Mouse (Mus musculus) MEL (cell line): ENCODE measurements at regions not wholly inside any gene's neighbourhood (a gene's known extent, or its start where the extent isn't known, plus 50 kb on each side); places are given as distances from the start of the nearest gene placed in this dataset.

Experiments
- DNase-seq: peaks from one replicate; pipeline ENCODE4 v3.0.0; 2011; ENCODE audit warnings: low read depth, low spot score
- H3K27ac ChIP-seq: 2 replicates; pipeline ENCODE4 v1.5.1; 2012; ENCODE audit warnings: low read depth, mild to moderate bottlenecking, control low read depth, low read length, moderate library complexity; ENCODE audit not compliant: control insufficient read depth
- H3K27me3 ChIP-seq, 2 experiments: fragments of 150-350 bp in 1 of 2; sonication (generic) in 1 of 2; 2 replicates each; pipeline ENCODE4 v1.6.1; 2012; ENCODE audit warnings: low read length in 2 of 2, mild to moderate bottlenecking in 2 of 2, improper control_type of control experiment in 1 of 2, moderate library complexity in 1 of 2; ENCODE audit not compliant: insufficient read depth in 2 of 2, control insufficient read depth in 1 of 2
- H3K36me3 ChIP-seq, 2 experiments: 2 replicates each; pipeline ENCODE4 v1.6.1; 2012 to 2014; ENCODE audit warnings: low read length in 2 of 2, improper control_type of control experiment in 1 of 2, inconsistent platforms in 1 of 2, mild to moderate bottlenecking in 1 of 2; ENCODE audit not compliant: insufficient read depth in 2 of 2, control insufficient read depth in 1 of 2
- H3K4me1 ChIP-seq, 2 experiments: fragments of 150-350 bp in 1 of 2; sonication (generic) in 1 of 2; 2 replicates each; pipeline ENCODE4 v1.6.1; 2012; ENCODE audit warnings: low read length in 2 of 2, improper control_type of control experiment in 1 of 2, mild to moderate bottlenecking in 1 of 2; ENCODE audit not compliant: insufficient read depth in 2 of 2, control insufficient read depth in 1 of 2
- H3K4me3 ChIP-seq, 2 experiments: fragments of 150-350 bp in 1 of 2; sonication (generic) in 1 of 2; 2 replicates each; pipeline ENCODE4 v1.5.1; 2012; ENCODE audit warnings: low read depth in 2 of 2, low read length in 2 of 2, mild to moderate bottlenecking in 2 of 2, moderate library complexity in 2 of 2, control low read depth in 1 of 2, improper control_type of control experiment in 1 of 2; ENCODE audit not compliant: control insufficient read depth in 1 of 2, insufficient read depth in 1 of 2
- H3K79me2 ChIP-seq: 2 replicates; pipeline ENCODE4 v1.6.1; 2012; ENCODE audit warnings: mild to moderate bottlenecking, low read length, moderate library complexity; ENCODE audit not compliant: control insufficient read depth, poor library complexity, insufficient read depth
- H3K9ac ChIP-seq: 2 replicates; pipeline ENCODE4 v1.6.1; 2012; ENCODE audit warnings: low read depth, mild to moderate bottlenecking, control low read depth, low read length, moderate library complexity; ENCODE audit not compliant: control insufficient read depth, poor library complexity, severe bottlenecking
- H3K9me3 ChIP-seq: fragments of 150-350 bp; sonication (generic); replicated peaks from 2 replicates; pipeline ENCODE4 v1.6.1; 2012; ENCODE audit warnings: mild to moderate bottlenecking, low read length, improper control_type of control experiment, moderate library complexity; ENCODE audit not compliant: insufficient read depth
- CHD1 ChIP-seq: IDR thresholded peaks from 2 replicates; pipeline ENCODE4 v1.6.1; 2012; ENCODE audit warnings: low read depth, mild to moderate bottlenecking, inconsistent platforms, low read length, improper control_type of control experiment
- GABPA ChIP-seq: IDR thresholded peaks from 2 replicates; pipeline ENCODE4 v1.6.1; 2012; ENCODE audit warnings: low read depth, mild to moderate bottlenecking, inconsistent platforms, low read length, improper control_type of control experiment, moderate library complexity
- MAFK ChIP-seq: IDR thresholded peaks from 2 replicates; pipeline ENCODE4 v1.6.1; 2011; ENCODE audit warnings: low read depth, mild to moderate bottlenecking, low read length, improper control_type of control experiment, borderline replicate concordance
- NELFE ChIP-seq: IDR thresholded peaks from 2 replicates; pipeline ENCODE4 v1.6.1; 2011; ENCODE audit warnings: low read depth, low read length, improper control_type of control experiment
- POLR2AphosphoS2 ChIP-seq: IDR thresholded peaks from 2 replicates; pipeline ENCODE4 v1.6.1; 2011; ENCODE audit warnings: low read length, improper control_type of control experiment
- RAD21 ChIP-seq: IDR thresholded peaks from 2 replicates; pipeline ENCODE4 v1.6.1; 2011; ENCODE audit warnings: mild to moderate bottlenecking, low read depth, low read length, improper control_type of control experiment
- SIN3A ChIP-seq: IDR thresholded peaks from 2 replicates; pipeline ENCODE4 v1.6.1; 2012; ENCODE audit warnings: low read length, improper control_type of control experiment, inconsistent platforms
- SMC3 ChIP-seq: IDR thresholded peaks from 2 replicates; pipeline ENCODE4 v1.6.1; 2011; ENCODE audit warnings: low read depth, low read length, improper control_type of control experiment
- USF1 ChIP-seq: IDR thresholded peaks from 2 replicates; pipeline ENCODE4 v1.6.1; 2014; ENCODE audit warnings: low read depth, mild to moderate bottlenecking, inconsistent platforms, low read length, improper control_type of control experiment, moderate library complexity
- ZC3H11A ChIP-seq: IDR thresholded peaks from 2 replicates; pipeline ENCODE4 v1.6.1; 2012; ENCODE audit warnings: low read depth, mild to moderate bottlenecking, inconsistent platforms, low read length, improper control_type of control experiment
- ZNF384 ChIP-seq: IDR thresholded peaks from 2 replicates; pipeline ENCODE4 v1.6.1; 2012; ENCODE audit warnings: low read depth, mild to moderate bottlenecking, inconsistent platforms, low read length, improper control_type of control experiment

DNA sequence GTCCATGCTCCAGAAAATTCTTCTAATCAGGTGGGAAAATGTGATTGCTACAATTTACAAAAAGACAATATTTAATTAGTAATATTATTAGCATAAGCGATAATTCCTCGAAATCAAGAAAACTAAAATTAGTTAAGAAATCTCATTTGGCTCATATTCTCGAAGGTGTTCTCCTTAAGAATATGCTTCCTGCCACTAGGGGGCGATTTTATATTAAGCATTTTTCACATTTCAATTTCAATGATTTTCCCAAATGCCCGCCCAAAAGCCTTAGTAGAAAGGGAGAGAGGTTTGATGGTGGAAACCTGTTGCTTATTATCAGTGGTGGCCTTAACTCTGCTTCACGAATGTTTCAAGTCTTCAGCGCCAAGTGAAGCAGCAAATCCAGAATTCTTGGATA, 916.9 kb upstream of the Slc39a10 start (continued):
- no peak for TF ChIP-seq MAFK

- no peaks in the 10 kb centered on the region for H3K79me2 ChIP-seq
- no peak overlapping the region for H3K4me3 ChIP-seq
- H3K9me3 ChIP-seq = no peaks in the 10 kb centered on the region
- no peaks in the 10 kb centered on the region for H3K4me1 ChIP-seq
- no peak for TF ChIP-seq ZNF384
- TF ChIP-seq NELFE = no peak
- TF ChIP-seq POLR2AphosphoS2 = no peak
- no peak for TF ChIP-seq USF1
- TF ChIP-seq ZC3H11A = no peak
- TF ChIP-seq RAD21 = no peak
- no peak for TF ChIP-seq SIN3A
- TF ChIP-seq GABPA = no peak
- TF ChIP-seq SMC3 = no peak
- no peak for TF ChIP-seq CHD1
- H3K27ac ChIP-seq = no peak overlapping the region
- H3K36me3 ChIP-seq = no peaks in the 10 kb centered on the region
- no peaks in the 10 kb centered on the region for H3K27me3 ChIP-seq
- DNase-seq = no peak
- no peak overlapping the region for H3K9ac ChIP-seq
Observed at GRCm38 (mm10) chr1:47794763-47795162, 902.1 kb upstream of the Slc39a10 start.
